Mouse (Mus musculus) cortical plate, adult 2 months (tissue): ENCODE measurements around the gene Aasdh.

Source experiments
- CTCF ChIP-seq: fragments of 200-500 bp; IDR thresholded peaks from 2 replicates; pipeline ENCODE4 v1.5.1; 2011; ENCODE audit warnings: mild to moderate bottlenecking, control low read depth, low read length; ENCODE audit not compliant: insufficient read depth; ENCODE audit errors: extremely low read depth
- POLR2A ChIP-seq: fragments of 200-500 bp; IDR thresholded peaks from 2 replicates; pipeline ENCODE4 v1.6.1; 2011; ENCODE audit warnings: mild to moderate bottlenecking, low read length, control low read depth; ENCODE audit not compliant: insufficient read depth; ENCODE audit errors: extremely low read depth

DNA sequence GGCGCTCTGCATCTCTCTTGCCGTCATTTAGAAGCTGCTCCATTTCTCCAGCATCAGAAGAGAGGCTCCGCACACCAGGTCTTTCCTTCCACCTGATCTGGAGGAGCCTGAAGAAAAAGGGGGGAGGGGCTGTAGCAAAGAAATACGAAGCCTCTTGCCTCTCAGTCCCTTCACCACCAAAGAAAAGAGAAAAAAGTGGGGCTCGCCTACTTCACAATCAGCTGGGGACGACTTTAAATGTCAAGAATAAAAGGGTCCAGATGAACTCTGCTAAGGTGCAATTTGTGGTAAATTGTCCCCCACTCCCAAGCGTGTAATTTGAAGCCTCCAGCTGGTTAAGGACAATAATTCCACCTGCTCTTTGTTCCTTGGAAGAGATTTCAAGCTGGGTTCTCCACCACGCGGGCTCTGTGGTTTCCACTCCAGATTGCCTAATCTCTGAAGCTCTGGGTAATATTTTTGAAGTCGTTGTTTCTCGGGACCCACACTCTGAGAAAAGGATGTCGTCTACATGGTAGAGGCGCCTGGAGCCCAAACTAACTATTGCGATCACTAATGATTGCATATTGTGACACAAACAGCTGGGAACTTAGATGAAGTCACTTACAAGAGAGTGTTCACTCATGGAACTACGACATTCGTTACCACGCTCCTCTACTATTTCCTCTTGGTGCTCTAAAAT is 72.6 kb downstream of the Aasdh start:
- TF ChIP-seq CTCF (no peak), POLR2A (no peak)
